Mouse (Mus musculus): ENCODE measurements around the gene Acta2.

DNA sequence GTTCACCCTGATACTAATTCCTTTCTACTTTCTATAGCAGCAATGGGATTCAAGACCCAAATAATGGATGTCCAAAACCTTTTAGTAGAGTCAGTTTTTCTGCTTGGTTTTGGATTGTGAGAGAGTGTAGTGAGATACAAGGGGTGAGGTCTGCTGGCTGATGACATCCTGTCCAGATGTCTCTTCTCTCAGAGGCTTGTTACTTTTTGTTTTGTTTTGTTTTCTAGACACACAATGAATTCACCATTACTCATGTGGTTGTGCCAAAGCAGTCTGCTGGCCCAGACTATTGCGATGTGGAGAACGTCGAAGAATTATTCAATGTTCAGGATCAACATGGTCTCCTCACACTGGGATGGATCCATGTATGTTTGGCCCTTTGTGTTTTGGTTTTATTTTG lies 19.3 kb downstream of the Acta2 start:
- TF ChIP-seq CTCF (IDR thresholded peaks at IDR 0.05; ENCODE audit: borderline replicate concordance, extremely low read depth, insufficient read depth, insufficient read length) (no peak), POLR2A (IDR thresholded peaks at IDR 0.05; ENCODE audit: borderline replicate concordance, extremely low read depth, insufficient read depth, insufficient read length, poor library complexity, severe bottlenecking) (no peak)
